Mouse (Mus musculus): ENCODE data around the gene Ica1. TPM values are rescaled to one million over a fixed set of nuclear protein-coding genes. Genes with fewer than 3 reads are reported as not detected.

Ica1 gene
- polyA plus RNA-seq, 1 experiment from 2014 or later = 50.6 TPM

DNA sequence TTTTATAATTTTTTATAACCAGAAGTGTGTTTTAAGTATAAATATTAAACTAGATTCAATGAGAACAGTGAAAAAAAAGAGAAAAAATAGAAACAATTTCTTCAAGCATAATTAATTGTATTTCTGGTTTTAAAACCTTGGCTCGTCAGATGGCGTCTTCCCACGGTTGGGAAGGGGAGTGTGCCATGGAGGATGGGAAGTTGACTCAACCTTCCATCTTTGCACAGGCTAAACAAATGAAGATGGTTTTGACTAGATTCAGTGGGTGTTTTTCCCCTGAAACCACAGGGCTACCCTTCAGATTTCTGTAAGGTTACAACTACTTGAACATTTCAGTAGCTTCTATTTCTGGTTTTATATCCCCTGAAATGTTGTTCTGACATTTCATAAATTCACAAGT lies 12.5 kb downstream of the Ica1 start:
- Histone ChIP-seq H3K9me3 (ENCODE audit: low read length) (no peaks in the 10 kb centered on the region), H3K4me1 (ENCODE audit: insufficient read depth, low read depth, low read length) (0 out of 2 replicates have a peak, but pooled peaks cover 4% of the 10 kb centered on the region), H3K27me3 (replicated peaks; ENCODE audit: insufficient read depth, low read length) (no peaks in the 10 kb centered on the region), H3K27ac (ENCODE audit: low read length) (no peak overlapping the region), H3K9ac (replicated peaks; ENCODE audit: low read depth) (no peak overlapping the region), H3K4me2 (replicated peaks; ENCODE audit: low read depth, low read length) (no peak overlapping the region), H3K4me3 (ENCODE audit: low read depth, low read length) (no peak overlapping the region), H3K36me3 (ENCODE audit: insufficient read depth, low read length) (no peaks in the 10 kb centered on the region)
- 89% methylated on average over 3 of the region's 3 CpGs for WGBS
- DNase-seq (ENCODE audit: low spot score) (no peak), ATAC-seq (no peak)
- no peak for TF ChIP-seq EP300 (IDR thresholded peaks at IDR 0.05)
- no peak for TF ChIP-seq CTCF (IDR thresholded peaks at IDR 0.05)

DNA sequence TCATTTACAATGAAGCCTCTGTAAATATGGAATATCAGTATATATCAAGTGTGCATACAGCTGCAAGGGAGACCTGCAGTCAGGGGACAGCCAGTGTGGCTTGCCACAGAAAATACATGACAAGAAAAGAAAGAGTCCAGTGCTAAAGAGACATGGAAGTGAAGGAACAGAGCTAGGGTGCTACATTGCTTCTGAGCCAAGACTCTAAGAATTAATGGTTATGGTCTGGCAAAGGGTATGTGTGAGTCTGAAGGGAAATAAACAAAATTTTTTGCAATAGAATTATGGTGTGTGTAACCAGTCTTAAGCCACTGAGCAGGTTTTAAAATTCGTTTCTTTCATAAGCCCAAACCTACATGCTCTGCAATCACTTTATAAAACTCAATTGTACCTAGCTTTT lies 13.2 kb downstream of the Ica1 start:
- H3K36me3 ChIP-seq (ENCODE audit: insufficient read depth, low read length) = no peaks in the 10 kb centered on the region
- ATAC-seq = no peak
- no peak overlapping the region for H3K9ac ChIP-seq (replicated peaks; ENCODE audit: low read depth)
- no peaks in the 10 kb centered on the region for H3K9me3 ChIP-seq (ENCODE audit: low read length)
- no peak for DNase-seq (ENCODE audit: low spot score)
- H3K4me3 ChIP-seq (ENCODE audit: low read depth, low read length) = no peak overlapping the region
- TF ChIP-seq EP300 (IDR thresholded peaks at IDR 0.05) (no peak), CTCF (IDR thresholded peaks at IDR 0.05) (no peak)
- H3K4me1 ChIP-seq (ENCODE audit: insufficient read depth, low read depth, low read length) = no peaks in the 10 kb centered on the region
- 69% methylated on average over 1 of the region's 1 CpGs for WGBS
- no peak overlapping the region for H3K4me2 ChIP-seq (replicated peaks; ENCODE audit: low read depth, low read length)
- H3K27ac ChIP-seq (ENCODE audit: low read length) = no peak overlapping the region
- H3K27me3 ChIP-seq (replicated peaks; ENCODE audit: insufficient read depth, low read length) = no peaks in the 10 kb centered on the region

DNA sequence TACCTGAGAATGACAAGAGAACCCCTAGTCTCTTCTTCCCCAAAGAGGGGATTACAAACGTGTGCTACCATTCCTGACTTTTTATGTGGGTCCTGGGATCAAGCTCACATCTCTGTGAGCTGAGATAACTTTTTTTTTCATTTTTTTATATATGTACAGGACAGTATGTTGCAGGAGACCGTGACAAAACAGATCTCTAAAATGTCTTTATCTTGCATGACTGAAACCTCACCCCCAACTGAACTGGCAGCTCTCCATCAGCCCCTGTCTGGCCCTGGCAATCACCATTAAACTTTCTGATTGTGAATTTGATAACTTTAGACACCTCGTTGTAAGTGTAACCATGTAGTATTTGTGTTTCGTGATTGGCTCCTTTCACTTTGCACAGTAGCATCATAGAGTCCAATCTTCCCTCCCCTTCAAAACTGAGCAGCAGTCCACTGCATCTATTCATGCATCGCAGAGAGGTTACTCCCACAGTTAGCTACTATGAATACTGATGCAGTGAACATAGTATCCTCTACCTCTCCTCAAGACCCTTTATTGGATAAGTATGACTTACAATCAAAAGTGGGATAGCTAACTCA lies 17.5 kb downstream of the Ica1 start:
- 78% methylated on average over 5 of the region's 5 CpGs for WGBS
- no peak overlapping the region for H3K27ac ChIP-seq (ENCODE audit: low read length)
- ATAC-seq (no peak), DNase-seq (ENCODE audit: low spot score) (no peak)
- no peak overlapping the region for H3K4me2 ChIP-seq (replicated peaks; ENCODE audit: low read depth, low read length)
- no peaks in the 10 kb centered on the region for H3K36me3 ChIP-seq (ENCODE audit: insufficient read depth, low read length)
- no peaks in the 10 kb centered on the region for H3K4me1 ChIP-seq (ENCODE audit: insufficient read depth, low read depth, low read length)
- no peak overlapping the region for H3K9ac ChIP-seq (replicated peaks; ENCODE audit: low read depth)
- TF ChIP-seq CTCF (IDR thresholded peaks at IDR 0.05) = no peak
- no peak for TF ChIP-seq EP300 (IDR thresholded peaks at IDR 0.05)
- no peaks in the 10 kb centered on the region for H3K27me3 ChIP-seq (replicated peaks; ENCODE audit: insufficient read depth, low read length)
- no peaks in the 10 kb centered on the region for H3K9me3 ChIP-seq (ENCODE audit: low read length)
- no peak overlapping the region for H3K4me3 ChIP-seq (ENCODE audit: low read depth, low read length)

DNA sequence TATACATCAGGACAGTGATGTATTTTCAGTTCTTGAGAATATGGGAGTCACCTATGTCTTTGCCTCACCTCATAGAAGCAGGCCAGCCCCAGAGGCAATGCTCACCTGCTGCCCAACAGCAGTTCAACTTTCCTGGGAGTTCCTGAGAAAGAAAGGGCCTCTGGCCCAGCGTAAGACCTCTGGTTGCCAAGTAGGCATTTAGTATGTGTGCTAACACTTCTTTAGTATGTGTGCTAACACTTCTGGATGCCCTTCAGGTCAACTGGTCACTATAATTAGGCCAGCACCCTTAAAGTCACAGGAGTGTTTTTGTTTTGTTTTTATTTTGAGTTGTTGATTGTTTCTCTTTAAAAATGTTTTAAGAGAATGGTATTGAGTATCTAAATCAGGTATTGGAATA lies 18.4 kb downstream of the Ica1 start:
- Histone ChIP-seq H3K36me3 (ENCODE audit: insufficient read depth, low read length) (no peaks in the 10 kb centered on the region), H3K27ac (ENCODE audit: low read length) (no peak overlapping the region), H3K9ac (replicated peaks; ENCODE audit: low read depth) (no peak overlapping the region), H3K27me3 (replicated peaks; ENCODE audit: insufficient read depth, low read length) (no peaks in the 10 kb centered on the region), H3K9me3 (ENCODE audit: low read length) (no peaks in the 10 kb centered on the region), H3K4me2 (replicated peaks; ENCODE audit: low read depth, low read length) (no peak overlapping the region), H3K4me3 (ENCODE audit: low read depth, low read length) (no peak overlapping the region), H3K4me1 (ENCODE audit: insufficient read depth, low read depth, low read length) (no peaks in the 10 kb centered on the region)
- TF ChIP-seq EP300 (IDR thresholded peaks at IDR 0.05) (no peak), CTCF (IDR thresholded peaks at IDR 0.05) (no peak)
- ATAC-seq (peak; percentile 50), DNase-seq (ENCODE audit: low spot score) (peak; percentile 68)
- 59% methylated on average over 1 of the region's 1 CpGs for WGBS

DNA sequence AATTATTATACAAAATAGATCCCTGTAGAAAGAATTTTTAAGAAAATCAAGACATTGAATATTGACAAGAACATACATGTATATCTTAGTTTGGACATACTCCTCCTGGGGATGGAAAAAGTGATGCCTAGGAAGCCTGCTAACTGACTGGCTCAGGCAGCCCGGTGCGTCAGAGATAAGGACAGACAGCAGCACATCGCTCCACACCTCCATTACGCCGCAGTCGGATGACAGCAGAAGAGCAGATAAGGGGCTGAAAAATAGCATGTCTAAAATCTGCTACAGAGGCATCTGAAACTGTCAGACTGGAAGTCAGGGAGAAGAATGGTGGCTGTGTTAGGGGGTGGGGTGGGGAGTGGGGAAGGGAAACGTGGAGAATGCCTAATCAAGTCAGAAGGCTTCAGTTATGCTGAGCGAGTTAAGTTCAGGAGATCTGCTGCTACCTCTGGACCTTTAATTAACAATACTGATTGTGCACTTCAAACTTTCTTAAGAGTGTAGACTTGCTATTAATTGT lies 22.5 kb downstream of the Ica1 start:
- DNase-seq (ENCODE audit: low spot score) (no peak), ATAC-seq (no peak)
- WGBS = 48% methylated on average over 8 of the region's 8 CpGs
- TF ChIP-seq CTCF (IDR thresholded peaks at IDR 0.05) = no peak
- TF ChIP-seq EP300 (IDR thresholded peaks at IDR 0.05) = no peak
- H3K4me3 ChIP-seq (ENCODE audit: low read depth, low read length) = no peak overlapping the region
- H3K4me2 ChIP-seq (replicated peaks; ENCODE audit: low read depth, low read length) = no peak overlapping the region
- no peak overlapping the region for H3K27ac ChIP-seq (ENCODE audit: low read length)
- no peaks in the 10 kb centered on the region for H3K27me3 ChIP-seq (replicated peaks; ENCODE audit: insufficient read depth, low read length)
- no peaks in the 10 kb centered on the region for H3K9me3 ChIP-seq (ENCODE audit: low read length)
- H3K36me3 ChIP-seq (ENCODE audit: insufficient read depth, low read length) = no peaks in the 10 kb centered on the region
- H3K9ac ChIP-seq (replicated peaks; ENCODE audit: low read depth) = no peak overlapping the region
- peaks cover 3% of the 10 kb centered on the region; the same call in 1 of the 2 replicates for H3K4me1 ChIP-seq (ENCODE audit: insufficient read depth, low read depth, low read length)

DNA sequence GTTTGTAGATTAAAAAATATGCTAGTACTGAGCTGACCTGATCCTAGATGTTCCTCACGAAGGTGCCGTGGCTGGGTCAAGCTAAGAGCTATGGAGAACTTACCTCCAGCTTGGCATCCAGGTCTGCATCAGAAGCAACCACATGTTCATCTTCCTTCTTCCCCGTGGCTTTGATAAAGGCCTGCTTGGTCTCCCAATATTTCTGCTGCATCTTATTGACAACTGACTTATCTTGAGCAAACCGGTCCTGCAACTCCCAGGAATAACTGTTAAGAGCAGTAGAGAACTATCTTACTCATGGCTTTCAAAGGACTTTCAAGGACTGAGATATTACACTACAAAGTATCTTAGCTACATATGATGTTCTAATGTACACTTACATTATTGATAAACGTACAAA lies 23.8 kb downstream of the Ica1 start:
- Histone ChIP-seq H3K4me2 (replicated peaks; ENCODE audit: low read depth, low read length) (no peak overlapping the region), H3K4me1 (ENCODE audit: insufficient read depth, low read depth, low read length) (peaks cover 3% of the 10 kb centered on the region; the same call in 1 of the 2 replicates), H3K9ac (replicated peaks; ENCODE audit: low read depth) (no peak overlapping the region), H3K27me3 (replicated peaks; ENCODE audit: insufficient read depth, low read length) (no peaks in the 10 kb centered on the region), H3K4me3 (ENCODE audit: low read depth, low read length) (no peak overlapping the region), H3K36me3 (ENCODE audit: insufficient read depth, low read length) (no peaks in the 10 kb centered on the region), H3K27ac (ENCODE audit: low read length) (no peak overlapping the region), H3K9me3 (ENCODE audit: low read length) (no peaks in the 10 kb centered on the region)
- DNase-seq (ENCODE audit: low spot score) = no peak
- ATAC-seq = no peak
- TF ChIP-seq EP300 (IDR thresholded peaks at IDR 0.05) (no peak), CTCF (IDR thresholded peaks at IDR 0.05) (no peak)
- WGBS = 72% methylated on average over 5 of the region's 5 CpGs

DNA sequence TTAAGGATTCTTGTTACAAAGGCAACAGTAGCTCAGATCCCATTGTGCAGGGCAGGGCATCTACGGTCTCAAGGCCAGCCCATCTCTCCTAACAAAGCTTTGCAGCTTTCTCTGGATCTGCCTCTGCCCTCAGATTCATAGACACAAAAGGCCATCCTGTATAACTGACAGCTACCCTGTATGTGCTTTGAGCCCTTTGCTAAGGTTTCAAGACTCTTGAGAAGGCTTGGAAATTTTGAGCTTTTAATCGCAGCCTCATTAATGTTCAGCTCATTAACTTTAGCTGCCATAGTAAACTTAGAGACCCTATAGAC lies 24.6 kb downstream of the Ica1 start:
- Histone ChIP-seq H3K9me3 (ENCODE audit: low read length) (no peaks in the 10 kb centered on the region), H3K9ac (replicated peaks; ENCODE audit: low read depth) (no peak overlapping the region), H3K4me1 (ENCODE audit: insufficient read depth, low read depth, low read length) (peaks cover 3% of the 10 kb centered on the region; the same call in 1 of the 2 replicates), H3K4me3 (ENCODE audit: low read depth, low read length) (no peak overlapping the region), H3K36me3 (ENCODE audit: insufficient read depth, low read length) (no peaks in the 10 kb centered on the region), H3K4me2 (replicated peaks; ENCODE audit: low read depth, low read length) (no peak overlapping the region), H3K27ac (ENCODE audit: low read length) (peak overlapping the region; percentile 57; the same call in 1 of the 2 replicates), H3K27me3 (replicated peaks; ENCODE audit: insufficient read depth, low read length) (no peaks in the 10 kb centered on the region)
- DNase-seq (ENCODE audit: low spot score) = no peak
- TF ChIP-seq EP300 (IDR thresholded peaks at IDR 0.05) = no peak
- TF ChIP-seq CTCF (IDR thresholded peaks at IDR 0.05) = no peak
- ATAC-seq = no peak
- WGBS = 75% methylated on average over 2 of the region's 2 CpGs
